Mouse (Mus musculus): ENCODE results near the gene Mug1. TPM values are rescaled to one million over a fixed set of nuclear protein-coding genes. Genes with fewer than 3 reads are reported as not detected.

The Mug1 gene
- polyA plus RNA-seq (2014; fragmentation: Illumina TruSeq; extraction: RNeasy Lipid Tissue Mini Kit (QIAGEN cat#74804); ENCODE audit: low read depth, low replicate concordance) = 3,300 TPM

DNA sequence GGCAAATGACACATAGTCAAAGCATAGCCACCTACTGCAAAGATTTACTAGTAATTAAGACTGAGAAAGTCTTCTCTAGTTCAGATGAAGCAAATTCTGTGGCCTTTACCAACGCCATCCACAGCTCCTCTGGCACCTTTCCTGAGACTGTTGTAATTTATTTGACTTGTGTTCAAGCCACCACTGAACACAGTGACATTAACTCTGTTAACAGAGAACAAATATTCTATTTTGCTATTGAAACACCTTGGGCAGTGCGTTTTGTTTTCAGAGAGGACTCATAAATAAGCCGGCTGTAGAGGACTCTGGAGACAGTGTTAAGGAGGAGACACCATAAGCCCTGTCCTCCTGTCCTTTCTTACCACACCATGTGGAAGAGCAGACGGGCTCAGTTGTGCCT is at the start of gene Mug1:
Gene Mug1 (plus strand): TSS at position 271 of the 400 bp plus-strand sequence.

Other genes starting within 250 kb of the Mug1 start
- gene A2m, start 203.2 kb upstream of the Mug1 start, polyA plus RNA-seq (2014; fragmentation: Illumina TruSeq; extraction: RNeasy Lipid Tissue Mini Kit (QIAGEN cat#74804); ENCODE audit: low read depth, low replicate concordance) = not detected
- not detected for gene Gm7298, start 105.6 kb upstream of the Mug1 start, polyA plus RNA-seq (2014; fragmentation: Illumina TruSeq; extraction: RNeasy Lipid Tissue Mini Kit (QIAGEN cat#74804); ENCODE audit: low read depth, low replicate concordance)
- 524 TPM for gene Mug2, start 168.2 kb downstream of the Mug1 start, polyA plus RNA-seq (2014; fragmentation: Illumina TruSeq; extraction: RNeasy Lipid Tissue Mini Kit (QIAGEN cat#74804); ENCODE audit: low read depth, low replicate concordance)

All from liver, adult 10 weeks (tissue).